Mouse (Mus musculus): Measurements from ENCODE around the gene Lrrc42.

Gene Lrrc42

DNA sequence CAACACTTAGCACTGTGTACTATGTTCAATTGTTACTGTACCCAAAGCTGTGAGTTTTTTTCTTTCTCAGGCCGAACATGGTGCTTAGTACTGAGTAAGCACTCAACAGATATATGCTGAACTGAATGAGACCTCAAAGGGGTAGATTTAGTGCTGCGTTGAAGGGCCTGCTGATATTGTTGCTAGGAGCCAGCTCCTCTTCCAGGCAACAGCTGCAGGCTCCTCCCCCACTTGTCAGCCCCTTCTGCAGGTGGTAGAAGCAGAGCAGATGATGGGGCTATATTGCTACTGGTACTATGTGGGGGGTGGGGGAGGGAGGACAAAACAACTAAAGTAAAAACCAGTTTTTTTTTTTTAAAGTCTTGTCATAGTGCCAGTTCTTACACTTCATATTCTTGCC is 3.9 kb downstream of the Lrrc42 start:
- in situ Hi-C loops (cut with MboI, MseI), result no loop called here

DNA sequence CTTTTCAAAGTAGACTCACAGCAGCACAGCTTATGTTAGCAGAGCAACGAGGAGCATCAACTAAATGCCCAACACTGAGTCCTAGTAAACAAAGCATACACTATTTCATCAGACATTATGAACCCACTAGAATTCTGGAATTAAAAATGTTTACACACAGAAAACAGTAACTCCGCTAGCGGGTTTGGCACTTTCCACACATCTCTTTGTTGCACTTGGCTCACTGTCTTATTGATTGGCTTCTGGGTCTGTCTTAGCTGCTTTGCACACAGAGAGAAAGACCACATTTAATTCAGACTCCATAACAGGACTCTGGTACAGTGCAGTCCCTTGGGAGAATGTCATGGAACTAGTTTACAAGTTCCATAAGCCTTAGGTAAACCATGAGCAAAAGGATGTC is 5.3 kb downstream of the Lrrc42 start:
- in situ Hi-C loops (cut with MboI, MseI), result no loop called here

DNA sequence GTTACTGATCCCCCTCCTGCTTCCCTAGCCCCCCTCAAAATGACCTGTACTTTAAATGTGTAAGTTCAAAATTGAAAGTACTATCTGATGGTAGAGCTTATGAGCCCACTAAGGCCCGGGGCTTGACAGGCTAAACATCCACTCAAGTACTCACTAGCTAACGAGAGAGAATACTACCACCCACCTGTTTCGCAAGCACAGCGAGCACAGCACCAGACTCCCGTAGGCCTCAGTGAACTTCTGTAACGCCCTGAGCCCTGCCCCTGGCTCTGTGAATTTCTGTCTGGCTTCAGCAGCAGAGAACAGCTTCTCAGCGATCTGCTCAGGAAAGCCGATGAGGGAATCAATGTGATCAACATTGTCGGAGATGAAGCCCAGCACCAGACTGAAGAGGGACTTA is 6.2 kb downstream of the Lrrc42 start:
- in situ Hi-C loops (cut with MboI, MseI), result no loop called here

DNA sequence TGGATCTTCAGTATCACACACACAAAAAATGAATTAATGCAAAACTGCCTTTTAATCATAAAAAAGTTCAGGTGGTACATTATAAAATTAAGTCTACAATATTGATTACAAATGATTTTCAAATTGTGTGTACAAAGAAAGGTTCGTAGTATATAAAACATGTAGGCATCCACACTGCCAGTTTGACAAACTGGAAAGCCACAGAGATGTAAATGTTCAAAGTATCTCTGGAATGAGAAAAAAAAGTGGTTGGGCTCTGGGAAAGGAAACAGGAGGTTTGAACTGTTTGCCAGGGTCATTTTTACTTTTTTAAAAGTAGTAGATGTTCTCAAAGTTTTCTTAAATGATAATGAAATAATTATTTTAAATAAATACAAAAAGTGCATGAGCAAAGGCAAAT is 7.3 kb downstream of the Lrrc42 start:
- in situ Hi-C loops (cut with MboI, MseI), result no loop called here

DNA sequence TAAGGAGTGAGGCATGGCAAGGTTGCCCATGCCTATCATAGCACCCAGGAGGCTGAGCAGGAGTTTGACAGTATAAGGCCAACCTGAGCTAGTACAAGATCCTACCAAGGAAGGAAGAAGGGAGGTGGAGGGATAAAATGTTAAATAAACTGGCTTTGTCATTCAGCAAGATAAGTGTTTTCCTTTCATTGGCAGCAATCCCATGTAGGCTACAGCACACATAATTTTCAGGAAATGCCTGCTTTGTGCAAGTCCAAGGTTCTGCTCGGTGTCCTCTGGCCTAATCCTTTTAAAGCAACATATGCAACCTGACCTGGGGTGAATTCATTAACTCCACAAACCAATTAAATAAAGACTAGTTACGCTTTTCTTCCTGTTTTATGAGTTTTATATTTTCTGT is 8.0 kb downstream of the Lrrc42 start:
- in situ Hi-C loops (cut with MboI, MseI), result no loop called here

DNA sequence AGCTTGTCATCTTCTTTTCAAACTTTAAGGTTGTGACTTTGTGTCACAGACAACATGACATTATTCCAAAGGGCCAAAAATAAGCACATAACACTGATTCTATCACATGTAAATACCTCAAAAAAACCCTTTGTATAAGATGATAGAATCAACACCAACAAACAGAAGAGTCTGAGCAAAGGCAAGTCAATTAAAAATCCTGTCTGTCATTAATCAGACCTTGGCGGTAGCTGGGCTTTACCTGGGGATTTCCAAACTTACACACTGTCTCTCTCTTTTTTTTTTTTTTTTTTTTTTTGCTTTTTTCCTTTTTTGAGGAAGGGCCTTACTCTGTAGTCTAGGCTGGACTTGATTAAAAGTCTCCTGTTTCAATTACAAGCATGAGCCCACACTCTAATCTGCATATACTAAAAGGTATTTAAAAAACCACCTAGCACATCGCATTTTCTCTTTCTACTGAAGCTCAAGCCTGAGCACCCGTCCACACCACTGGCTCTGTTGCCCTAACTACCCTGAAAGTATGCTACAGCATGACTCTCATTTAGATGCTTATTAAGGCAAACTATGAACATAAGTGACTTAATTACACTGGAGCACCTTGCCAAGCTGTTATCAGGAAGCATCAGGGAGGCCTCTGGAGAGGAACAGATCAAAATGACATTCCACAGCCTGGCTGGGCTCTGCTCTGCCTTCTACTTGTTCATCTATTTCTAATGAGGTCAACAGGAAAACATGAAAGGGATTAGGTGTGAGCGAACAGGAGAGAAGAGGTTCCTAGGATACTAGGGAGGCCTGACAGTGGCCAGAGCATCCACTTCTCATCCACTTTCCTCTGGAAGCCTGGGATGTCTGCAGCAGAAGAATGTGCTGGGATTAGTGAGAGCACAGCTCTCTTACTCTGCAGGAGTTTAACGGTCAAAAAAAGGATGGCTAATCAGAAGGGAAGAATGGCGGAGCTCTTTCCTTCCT is 9.7 kb downstream of the Lrrc42 start:
- in situ Hi-C loops (cut with MboI, MseI), result no loop called here

DNA sequence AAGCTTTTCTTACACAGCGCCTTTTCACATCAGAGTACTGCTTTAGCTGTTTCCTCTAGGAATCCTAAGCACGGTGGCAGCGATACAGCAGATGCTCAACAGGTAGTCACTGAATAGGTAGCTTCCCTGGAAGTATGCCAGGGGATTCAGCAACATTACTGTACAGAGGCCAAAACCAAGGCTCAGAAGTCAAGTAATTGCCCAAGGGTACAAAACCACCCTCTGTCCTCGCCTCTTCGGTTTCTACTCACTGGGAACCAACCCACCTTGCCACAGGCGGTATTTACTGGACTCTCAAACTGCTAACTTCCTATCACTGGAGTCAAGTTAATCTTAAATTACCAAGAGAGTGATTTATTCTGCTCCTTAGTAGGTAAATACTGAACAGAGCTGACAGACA is 13.1 kb downstream of the Lrrc42 start:
- in situ Hi-C loops (cut with MboI, MseI), result no loop called here

DNA sequence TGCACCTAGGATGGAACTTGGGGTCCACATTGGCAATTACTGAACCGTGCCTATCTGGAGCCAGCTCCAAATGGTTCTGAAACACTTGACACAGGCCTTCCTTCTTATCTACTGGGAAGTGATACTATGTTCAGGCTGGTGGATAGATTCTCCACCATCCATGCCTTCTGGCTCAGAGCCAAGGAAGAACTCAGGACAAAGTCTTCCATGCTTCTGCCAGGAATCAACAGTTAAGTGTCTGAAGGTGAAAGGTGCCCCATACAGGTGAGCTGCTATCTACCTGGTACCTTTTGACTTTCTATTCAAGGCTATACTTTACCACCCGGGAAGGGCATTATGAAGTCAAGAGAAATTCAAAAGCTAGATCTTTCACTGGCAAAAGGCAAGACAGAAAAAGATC is 15.1 kb downstream of the Lrrc42 start:
- in situ Hi-C loops (cut with MboI, MseI), result loop anchor here (5.0 kb wide), 1 partner anchor 114 kb away; no protein-coding TSS in a partner anchor

DNA sequence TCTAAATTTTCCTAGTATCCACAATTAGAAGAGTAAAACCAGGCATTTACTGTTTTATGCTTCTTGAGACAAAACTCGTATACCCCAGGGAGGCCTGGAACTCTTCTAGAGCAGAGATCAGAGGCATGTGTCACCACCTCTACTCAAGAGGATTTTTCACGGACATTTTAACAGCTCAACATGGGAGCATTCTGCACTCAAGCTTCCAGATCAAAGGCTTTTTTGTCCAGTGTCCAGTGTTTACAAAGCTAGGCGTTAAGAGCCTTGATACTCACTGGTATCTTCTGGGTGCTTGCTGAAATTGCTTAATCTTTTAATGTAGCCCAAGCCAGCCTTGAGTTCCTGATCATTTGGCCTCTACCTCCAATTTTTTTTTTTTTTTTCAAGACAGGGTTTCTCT is 21.1 kb downstream of the Lrrc42 start:
- in situ Hi-C loops (cut with MboI, MseI), result no loop called here

DNA sequence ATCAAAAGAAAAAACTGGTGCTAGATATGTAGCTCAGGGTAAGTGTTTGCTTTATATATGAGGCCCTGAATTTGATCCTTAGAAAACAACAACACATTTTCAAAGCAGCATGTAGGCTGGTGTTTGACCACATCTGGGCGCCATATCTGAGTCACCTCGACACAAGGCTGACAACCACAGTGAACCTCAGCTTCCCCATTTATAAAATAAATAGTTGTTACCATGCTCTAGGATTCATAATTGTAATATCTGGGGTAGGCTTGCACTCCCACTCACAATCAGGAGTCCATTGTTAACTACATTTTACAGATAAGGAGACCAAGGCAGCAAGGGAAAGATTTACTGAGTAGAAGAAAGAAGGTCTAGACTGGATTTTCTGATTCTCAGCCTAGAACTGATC is 27.0 kb downstream of the Lrrc42 start:
- in situ Hi-C loops (cut with MboI, MseI), result no loop called here

DNA sequence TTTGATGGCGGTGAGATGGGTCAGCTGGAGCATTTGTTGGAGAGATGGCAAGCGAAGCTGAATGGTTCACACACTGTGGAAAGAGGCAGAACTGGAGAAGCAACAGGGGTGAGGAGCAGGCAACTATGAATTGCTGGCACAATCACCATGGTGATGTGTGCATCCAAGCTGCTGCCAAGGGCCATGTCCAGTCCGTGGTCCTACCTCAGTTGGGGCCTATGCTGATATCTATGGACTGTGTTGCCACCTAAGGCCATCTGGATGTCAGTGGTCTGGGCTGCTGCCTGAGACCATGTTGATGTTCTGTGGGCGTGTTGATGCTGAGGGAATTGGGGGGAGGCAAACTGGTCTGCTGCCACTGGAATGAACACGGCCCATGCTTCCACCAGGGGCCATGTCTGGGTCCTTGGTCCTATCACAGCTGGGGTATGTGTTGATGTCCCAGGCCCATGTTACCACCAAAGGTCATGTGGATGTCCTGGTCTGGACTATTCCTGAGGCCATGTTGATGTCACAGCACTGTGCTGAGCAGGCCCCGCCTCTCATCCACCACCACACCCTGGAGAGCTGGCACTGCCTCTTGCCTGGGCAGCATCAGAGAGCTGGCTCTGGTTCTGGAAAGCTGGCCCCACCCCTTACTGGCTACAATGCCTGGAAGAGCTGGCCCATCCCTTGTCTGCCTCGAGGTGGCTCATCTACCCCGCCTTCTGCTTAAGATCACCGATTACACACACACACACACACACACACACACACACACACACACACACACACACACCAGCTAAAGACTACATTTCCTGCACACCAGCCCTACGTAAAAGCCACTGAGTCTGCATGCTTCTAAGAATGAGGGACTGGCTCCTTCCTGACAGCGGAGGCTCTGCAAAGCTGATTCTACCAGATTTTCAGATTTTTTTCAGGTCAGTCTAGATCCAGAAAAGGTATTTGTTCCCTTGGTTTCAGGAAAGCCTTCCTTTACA is 29.8 kb downstream of the Lrrc42 start:
- in situ Hi-C loops (cut with MboI, MseI), result no loop called here

DNA sequence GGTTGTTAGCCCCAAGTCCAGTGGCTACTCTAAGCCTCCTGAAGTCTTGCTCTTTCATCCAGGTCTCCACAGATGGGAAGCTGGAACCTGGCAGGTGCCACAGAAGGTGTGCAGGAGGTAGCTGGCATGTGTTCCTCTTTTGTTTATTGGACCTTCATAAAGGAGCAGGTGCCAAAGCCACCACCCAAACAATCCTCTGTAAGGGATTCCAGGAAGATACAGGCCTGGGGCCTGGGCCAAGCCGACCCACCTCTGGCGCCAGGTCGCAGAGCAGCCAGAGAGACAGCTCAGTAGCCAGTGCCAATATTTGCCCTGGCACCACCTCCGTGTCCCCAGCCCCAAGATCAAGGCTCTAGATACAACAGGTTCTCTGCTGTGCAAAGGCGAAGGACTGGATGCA is 31.8 kb downstream of the Lrrc42 start:
- in situ Hi-C loops (cut with MboI, MseI), result no loop called here

DNA sequence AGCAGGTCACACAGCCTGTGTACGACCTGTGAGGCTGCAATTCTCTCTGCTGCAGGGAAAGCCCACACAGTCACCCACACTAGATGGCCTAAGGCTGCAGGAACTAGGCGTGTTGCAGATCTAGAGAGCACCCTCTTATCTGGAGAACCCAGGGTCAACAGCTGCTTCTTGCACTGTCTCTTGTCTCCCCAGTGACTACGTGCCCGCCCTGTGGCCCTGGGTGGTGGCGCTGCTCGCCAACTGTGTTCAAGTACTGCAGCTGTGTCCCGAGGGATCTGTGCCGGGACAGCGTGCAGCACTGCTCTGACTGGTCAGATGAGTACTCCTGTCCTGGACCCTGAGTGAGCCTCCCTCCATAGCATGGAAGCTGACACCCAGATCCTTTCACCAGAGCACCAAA is 35.8 kb downstream of the Lrrc42 start:
- in situ Hi-C loops (cut with MboI, MseI), result no loop called here

DNA sequence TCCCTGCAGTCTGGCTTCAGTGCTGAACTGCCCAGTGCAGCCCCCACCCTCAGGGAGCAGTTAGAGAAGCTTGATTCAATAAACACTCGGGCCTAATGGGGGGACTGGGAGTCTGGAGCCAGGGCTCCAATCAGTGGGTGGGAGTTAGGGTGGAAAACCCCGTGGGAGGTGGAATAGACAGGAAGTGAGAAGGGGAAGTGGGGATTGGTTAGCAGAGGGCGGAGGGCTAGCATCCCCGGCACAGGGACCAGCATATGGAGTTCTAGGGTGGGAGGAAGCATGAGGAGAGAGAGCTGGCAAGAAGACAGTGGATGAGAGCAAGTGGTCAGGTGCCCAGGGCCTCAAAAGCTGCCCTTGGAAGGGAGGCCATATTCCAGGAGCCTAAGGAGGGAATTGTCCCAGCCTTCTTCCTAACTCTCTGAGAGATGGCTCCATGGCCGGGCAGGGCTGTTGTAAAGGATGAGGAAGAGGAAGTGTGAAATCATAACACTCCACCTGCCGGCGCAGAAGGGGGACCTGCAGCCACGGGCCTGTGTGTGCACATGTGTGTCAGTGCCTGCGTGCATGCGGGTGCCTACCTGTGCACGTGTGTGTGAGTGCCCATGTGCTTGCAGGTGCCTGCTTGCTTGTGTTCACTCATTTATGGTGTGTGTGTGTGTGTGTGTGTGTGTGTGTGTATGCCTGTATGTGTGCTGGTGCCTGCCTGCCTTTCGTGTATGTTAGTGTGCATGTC is 39.9 kb downstream of the Lrrc42 start:
- in situ Hi-C loops (cut with MboI, MseI), result no loop called here

DNA sequence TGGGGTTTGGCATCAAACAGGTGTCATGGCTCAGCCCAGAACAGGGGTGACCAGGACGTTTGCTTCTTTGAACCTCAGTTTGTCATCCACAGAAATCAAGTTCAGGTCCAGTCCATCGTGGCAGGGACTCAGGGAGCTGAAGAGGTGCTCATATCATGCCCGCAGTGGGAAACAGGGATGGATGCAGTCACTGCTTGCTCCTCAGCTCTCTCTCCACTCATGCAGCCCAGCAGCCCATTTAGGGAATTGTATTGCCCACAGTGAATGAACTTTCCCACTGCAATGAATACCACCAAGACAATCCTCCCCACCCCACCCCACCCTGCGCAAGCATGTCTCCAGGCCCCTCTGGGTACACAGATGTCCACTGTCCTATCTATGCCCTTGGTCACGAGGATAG is 41.4 kb downstream of the Lrrc42 start:
- in situ Hi-C loops (cut with MboI, MseI), result no loop called here

DNA sequence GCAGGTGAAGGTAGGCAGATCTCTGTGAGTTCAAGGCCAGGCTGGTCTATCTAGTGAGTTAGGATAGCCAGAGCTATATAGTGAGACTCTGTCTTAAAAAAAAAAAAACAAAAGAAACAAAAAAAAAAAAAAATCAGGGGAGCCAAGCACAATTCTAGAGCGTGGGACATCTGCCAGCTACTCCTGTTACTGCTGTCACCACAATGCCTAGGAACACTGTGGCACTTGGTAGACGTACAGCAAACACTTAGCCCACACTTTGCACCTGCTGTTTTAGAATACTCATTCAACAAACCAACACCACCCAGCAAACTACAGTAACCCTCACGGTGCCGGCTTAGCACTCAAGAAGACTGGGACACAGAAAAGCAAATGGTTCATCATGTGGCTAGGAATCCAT is 41.9 kb downstream of the Lrrc42 start:
- in situ Hi-C loops (cut with MboI, MseI), result no loop called here

DNA sequence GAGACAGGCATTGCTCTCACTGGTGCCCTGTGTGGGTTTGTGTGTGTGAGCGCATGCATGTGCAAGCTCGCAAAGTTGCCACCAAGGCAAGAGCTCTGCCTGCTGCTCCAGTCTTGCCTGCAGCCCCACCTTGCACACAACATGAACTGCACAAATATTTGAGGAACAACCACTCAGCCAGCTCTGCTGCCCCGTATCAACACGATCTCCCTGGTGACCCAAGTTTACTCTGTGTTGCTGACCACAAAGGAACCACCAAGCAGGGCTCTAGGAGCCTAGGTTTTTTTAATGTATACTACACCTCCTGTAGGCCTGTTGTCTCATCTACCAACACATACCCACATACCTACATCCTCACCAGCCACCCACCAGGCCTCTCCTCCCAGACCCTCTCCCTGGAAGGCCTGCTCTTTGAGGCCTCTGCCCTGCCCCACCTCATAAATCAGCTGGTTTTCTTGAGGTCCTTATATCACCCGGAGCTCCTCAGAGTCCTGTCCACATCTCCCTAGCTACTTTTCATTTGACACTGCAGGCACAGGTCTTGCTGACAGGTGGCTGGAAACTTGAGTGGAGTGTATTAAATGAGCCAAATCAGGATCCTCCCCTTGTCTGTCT is 42.7 kb downstream of the Lrrc42 start:
- in situ Hi-C loops (cut with MboI, MseI), result no loop called here

DNA sequence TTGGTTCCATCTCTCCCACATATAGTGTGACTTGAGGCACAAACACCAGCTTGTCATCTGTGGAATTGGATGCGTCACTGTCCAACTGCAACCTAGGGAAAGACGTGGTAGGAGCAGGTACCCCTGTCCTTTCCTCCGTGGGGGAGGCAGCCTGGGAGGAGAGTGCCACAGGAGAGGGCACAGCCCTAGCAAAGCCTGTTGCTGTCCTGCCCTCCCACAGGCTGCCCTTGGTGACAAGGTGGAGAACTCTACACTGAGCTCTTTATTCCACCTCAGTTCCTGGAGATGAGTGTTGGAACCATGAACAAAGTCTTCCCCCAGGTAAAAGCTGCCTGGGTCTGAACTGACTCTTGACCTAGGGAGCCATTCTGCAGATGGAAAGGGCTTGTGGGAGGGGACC is 44.5 kb downstream of the Lrrc42 start, which contains the start of gene Ldlrad1:
Ldlrad1 (plus strand) TSS at position 301 of the 400 bp plus-strand sequence.
- in situ Hi-C loops (cut with MboI, MseI), result no loop called here

DNA sequence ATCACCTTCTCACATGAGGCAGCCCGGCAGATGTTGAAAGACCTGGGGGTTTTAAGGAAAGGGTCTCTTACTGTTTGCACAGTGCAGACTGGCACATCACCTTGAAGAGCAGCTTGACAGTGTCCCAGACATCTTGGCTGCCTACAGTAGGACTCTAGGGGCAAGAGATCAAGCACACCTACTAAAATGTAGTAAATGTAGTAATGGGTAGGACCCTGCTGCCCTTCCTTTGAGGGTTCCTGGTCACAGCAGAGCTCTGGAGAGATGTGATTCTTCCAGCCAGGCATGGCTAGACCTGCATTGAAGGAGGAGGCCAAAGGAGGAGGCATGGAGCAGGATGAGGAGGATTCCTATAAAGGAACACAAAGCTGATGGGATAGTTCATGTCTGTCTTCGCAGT is 46.3 kb downstream of the Lrrc42 start:
- in situ Hi-C loops (cut with MboI, MseI), result no loop called here

DNA sequence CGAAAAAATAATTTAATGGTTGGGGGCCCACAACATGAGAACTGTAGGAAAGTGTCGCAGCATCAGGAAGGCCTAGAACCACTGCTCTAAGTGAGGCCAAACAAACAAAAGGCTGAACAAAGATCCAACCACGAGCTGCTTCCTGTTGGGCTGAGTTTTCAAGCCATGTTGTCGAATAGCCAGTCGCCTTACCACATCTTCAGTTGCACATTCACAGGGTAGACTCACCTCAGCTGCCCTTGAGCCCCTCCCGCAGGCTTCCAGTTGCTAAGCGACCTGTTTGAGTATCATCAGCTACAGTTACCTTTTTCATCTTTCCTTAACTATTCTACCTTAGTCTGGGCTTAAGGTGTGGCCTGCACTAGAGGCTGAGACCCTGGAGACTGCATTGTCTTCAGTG is 50.3 kb downstream of the Lrrc42 start:
- in situ Hi-C loops (cut with MboI, MseI), result no loop called here

DNA sequence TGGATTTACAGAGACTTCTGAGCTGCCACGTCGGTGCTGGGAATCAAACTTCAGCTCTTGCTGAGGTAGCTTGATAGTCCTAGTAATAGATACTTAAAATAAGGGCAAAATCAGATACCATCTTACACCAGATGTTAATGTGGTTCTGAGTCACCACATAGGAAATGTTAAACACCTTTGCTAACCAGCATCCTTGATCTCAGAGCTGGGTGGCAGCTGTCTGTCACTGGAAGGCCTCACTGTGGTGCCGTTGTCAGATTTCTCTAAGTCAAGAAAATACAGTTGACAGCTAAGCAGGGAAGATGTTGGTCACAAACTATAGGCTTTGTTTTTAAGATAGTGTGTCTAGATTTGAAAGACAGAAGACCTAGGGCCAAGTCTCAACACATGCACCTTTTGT is 51.6 kb downstream of the Lrrc42 start:
- in situ Hi-C loops (cut with MboI, MseI), result no loop called here

All from T-helper 2 cell (primary cell).